Mouse (Mus musculus) CH12.LX (cell line): Measurements from ENCODE around the gene Aox1. TPM values are rescaled to one million over a fixed set of nuclear protein-coding genes. Genes with fewer than 3 reads are reported as not detected.

Experiments
- DNase-seq: peaks from one replicate; pipeline ENCODE4 v3.0.0-alpha.2; 2013; ENCODE audit errors: extremely low read depth
- H3K27ac ChIP-seq: 2 replicates; pipeline ENCODE4 v1.5.1; 2012; ENCODE audit warnings: low read depth, mild to moderate bottlenecking, control low read depth, moderate library complexity; ENCODE audit not compliant: insufficient read depth
- H3K27me3 ChIP-seq: replicated peaks from 2 replicates; pipeline ENCODE3; 2012; ENCODE audit warnings: inconsistent platforms
- H3K36me3 ChIP-seq, 2 experiments: replicated peaks in 1 of 2; 2 replicates each; pipeline versions ENCODE3 to v1.6.1; 2012; ENCODE audit warnings: inconsistent platforms in 1 of 2, low read length in 1 of 2, mild to moderate bottlenecking in 1 of 2, mixed read lengths in 1 of 2, moderate library complexity in 1 of 2; ENCODE audit not compliant: control insufficient read depth in 1 of 2, insufficient read depth in 1 of 2
- H3K4me1 ChIP-seq, 2 experiments: 2 replicates each; pipeline ENCODE4 v1.6.1; 2012; ENCODE audit warnings: inconsistent platforms in 1 of 2, moderate library complexity in 1 of 2; ENCODE audit not compliant: insufficient read depth in 2 of 2, control insufficient read depth in 1 of 2
- H3K4me2 ChIP-seq: 2 replicates; pipeline ENCODE4 v1.6.1; 2012; ENCODE audit warnings: low read depth, mild to moderate bottlenecking, control low read depth; ENCODE audit not compliant: poor library complexity, insufficient read depth, severe bottlenecking
- H3K4me3 ChIP-seq, 3 experiments: fragments of 150-350 bp in 1 of 3; sonication (generic) in 1 of 3; replicated peaks in 1 of 3; 2 replicates each; pipeline versions ENCODE3 to v1.5.1; 2011 to 2012; ENCODE audit warnings: low read depth in 2 of 3, low read length in 2 of 3, mild to moderate bottlenecking in 2 of 3, moderate library complexity in 2 of 3, control low read depth in 1 of 3, improper control_type of control experiment in 1 of 3, inconsistent platforms in 1 of 3, mixed read lengths in 1 of 3; ENCODE audit not compliant: poor library complexity in 1 of 3
- H3K79me2 ChIP-seq: replicated peaks from 2 replicates; pipeline ENCODE4 v1.6.1; 2012; ENCODE audit warnings: mild to moderate bottlenecking, moderate library complexity; ENCODE audit not compliant: control insufficient read depth, poor library complexity, insufficient read depth, severe bottlenecking; ENCODE audit errors: extremely low read depth
- H3K9ac ChIP-seq: 2 replicates; pipeline ENCODE4 v1.6.1; 2012; ENCODE audit warnings: low read depth, mild to moderate bottlenecking, control low read depth, moderate library complexity; ENCODE audit not compliant: insufficient read depth
- H3K9me3 ChIP-seq: replicated peaks from 2 replicates; pipeline ENCODE3; 2012; ENCODE audit warnings: low read length, inconsistent platforms, mixed read lengths
- BHLHE40 ChIP-seq: IDR thresholded peaks from 2 replicates; pipeline ENCODE4 v1.6.1; 2011; ENCODE audit warnings: mild to moderate bottlenecking, low read depth, low read length, improper control_type of control experiment
- CTCF ChIP-seq, 2 experiments: IDR thresholded peaks in 1 of 2; conservative IDR thresholded peaks in 1 of 2; 2 replicates each; pipeline ENCODE4 v1.5.1; 2011 to 2012; ENCODE audit warnings: low read depth in 2 of 2, low read length in 2 of 2, improper control_type of control experiment in 1 of 2, inconsistent platforms in 1 of 2, mild to moderate bottlenecking in 1 of 2, moderate library complexity in 1 of 2
- E2F4 ChIP-seq: IDR thresholded peaks from 2 replicates; pipeline ENCODE4 v1.6.1; 2011; ENCODE audit warnings: low read depth, low read length, improper control_type of control experiment; ENCODE audit not compliant: insufficient replicate concordance
- GABPA ChIP-seq: IDR thresholded peaks from 2 replicates; pipeline ENCODE4 v1.6.1; 2012; ENCODE audit warnings: low read depth, low read length, improper control_type of control experiment, inconsistent platforms; ENCODE audit not compliant: insufficient replicate concordance
- HCFC1 ChIP-seq: IDR thresholded peaks from 2 replicates; pipeline ENCODE4 v1.6.1; 2012; ENCODE audit warnings: low read depth, mild to moderate bottlenecking, inconsistent platforms, low read length, improper control_type of control experiment
- IRF4 ChIP-seq: IDR thresholded peaks from 2 replicates; pipeline ENCODE4 v1.6.1; 2014; ENCODE audit warnings: low read depth, mild to moderate bottlenecking, inconsistent platforms, low read length, improper control_type of control experiment
- JUN ChIP-seq: IDR thresholded peaks from 2 replicates; pipeline ENCODE4 v1.6.1; 2011; ENCODE audit warnings: low read depth, mild to moderate bottlenecking, low read length, improper control_type of control experiment, moderate library complexity; ENCODE audit not compliant: insufficient read depth
- JUND ChIP-seq: conservative IDR thresholded peaks from 2 replicates; pipeline ENCODE4 v1.6.1; 2011; ENCODE audit warnings: low read depth, low read length, improper control_type of control experiment
- KAT2A ChIP-seq: IDR thresholded peaks from 2 replicates; pipeline ENCODE4 v1.6.1; 2012; ENCODE audit warnings: low read length, improper control_type of control experiment, inconsistent platforms; ENCODE audit not compliant: insufficient replicate concordance
- MAZ ChIP-seq: IDR thresholded peaks from 2 replicates; pipeline ENCODE4 v1.6.1; 2012; ENCODE audit warnings: low read depth, mild to moderate bottlenecking, inconsistent platforms, low read length, improper control_type of control experiment, moderate library complexity
- MXI1 ChIP-seq: IDR thresholded peaks from 2 replicates; pipeline ENCODE4 v1.6.1; 2011; ENCODE audit warnings: mild to moderate bottlenecking, low read depth, low read length, improper control_type of control experiment
- MYC ChIP-seq: IDR thresholded peaks from 2 replicates; pipeline ENCODE4 v1.6.1; 2011; ENCODE audit warnings: low read depth, mild to moderate bottlenecking, improper control_type of control experiment, low read length
- NELFE ChIP-seq: IDR thresholded peaks from 2 replicates; pipeline ENCODE4 v1.6.1; 2011; ENCODE audit warnings: low read depth, low read length, improper control_type of control experiment
- NRF1 ChIP-seq: IDR thresholded peaks from 2 replicates; pipeline ENCODE4 v1.6.1; 2014; ENCODE audit warnings: low read depth, mild to moderate bottlenecking, inconsistent platforms, low read length, improper control_type of control experiment, moderate library complexity
- POLR2A ChIP-seq: IDR thresholded peaks from 2 replicates; pipeline ENCODE4 v1.6.1; 2011; ENCODE audit warnings: low read depth, mild to moderate bottlenecking, improper control_type of control experiment, low read length
- POLR2AphosphoS2 ChIP-seq: IDR thresholded peaks from 2 replicates; pipeline ENCODE4 v1.6.1; 2011; ENCODE audit warnings: low read depth, low read length, improper control_type of control experiment
- RAD21 ChIP-seq: IDR thresholded peaks from 2 replicates; pipeline ENCODE4 v1.6.1; 2011; ENCODE audit warnings: low read depth, mild to moderate bottlenecking, low read length, improper control_type of control experiment, moderate library complexity
- RCOR1 ChIP-seq: conservative IDR thresholded peaks from 2 replicates; pipeline ENCODE4 v1.6.1; 2012; ENCODE audit warnings: low read depth, mild to moderate bottlenecking, inconsistent platforms, low read length, improper control_type of control experiment
- SIN3A ChIP-seq: IDR thresholded peaks from 2 replicates; pipeline ENCODE4 v1.6.1; 2012; ENCODE audit warnings: low read length, improper control_type of control experiment, inconsistent platforms
- TBP ChIP-seq: conservative IDR thresholded peaks from 2 replicates; pipeline ENCODE4 v1.6.1; 2011; ENCODE audit warnings: low read depth, low read length, improper control_type of control experiment
- TCF12 ChIP-seq: IDR thresholded peaks from 2 replicates; pipeline ENCODE4 v1.6.1; 2014; ENCODE audit warnings: low read depth, mild to moderate bottlenecking, inconsistent platforms, low read length, improper control_type of control experiment
- UBTF ChIP-seq: IDR thresholded peaks from 2 replicates; pipeline ENCODE4 v1.6.1; 2012; ENCODE audit warnings: low read depth, mild to moderate bottlenecking, inconsistent platforms, low read length, improper control_type of control experiment, moderate library complexity
- USF2 ChIP-seq: conservative IDR thresholded peaks from 2 replicates; pipeline ENCODE4 v1.6.1; 2011; ENCODE audit warnings: low read depth, low read length, improper control_type of control experiment
- ZC3H11A ChIP-seq: IDR thresholded peaks from 2 replicates; pipeline ENCODE4 v1.6.1; 2012; ENCODE audit warnings: low read depth, mild to moderate bottlenecking, inconsistent platforms, low read length, improper control_type of control experiment
- ZKSCAN1 ChIP-seq: IDR thresholded peaks from 2 replicates; pipeline ENCODE4 v1.6.1; 2012; ENCODE audit warnings: low read depth, inconsistent platforms, low read length, improper control_type of control experiment, borderline replicate concordance
- ZNF384 ChIP-seq: IDR thresholded peaks from 2 replicates; pipeline ENCODE4 v1.6.1; 2012; ENCODE audit warnings: low read depth, low read length, improper control_type of control experiment, inconsistent platforms
- dilution Hi-C: fragments of 300-500 bp; cut with MboI; formaldehyde crosslinking; loops from 2 replicates; pipeline ENCODE4 v1.14.3; 2020; ENCODE audit warnings: low sequenced_read_pairs; ENCODE audit not compliant: extremely low pct_unique_long_range_greater_than_20kb, extremely low pct_ligation_motif_present
- in situ Hi-C: fragments of 300-500 bp; cut with MboI; formaldehyde crosslinking; loops from 3 replicates; pipeline ENCODE4 v1.14.3; 2019; ENCODE audit warnings: low sequenced_read_pairs, low pct_ligation_motif_present, low pct_unique_long_range_greater_than_20kb, mixed read lengths
- polyA plus RNA-seq: library from polyadenylated mRNA; unstranded; fragments of >175 nt; gene quantifications from 2 replicates; pipeline ENCODE4 v1.2.1, GENCODE M21; 2012; ENCODE audit warnings: low read depth; ENCODE audit not compliant: insufficient read length
- total RNA-seq, 2 experiments: library from RNA; depleted of rRNA; stranded (reverse); fragments of 300-350 nt in 1 of 2; fragments of >200 nt in 1 of 2; gene quantifications; 2 replicates each; pipeline ENCODE4 v1.2.3; 2012 to 2014

Aox1 gene
- total and polyA plus RNA-seq, 3 experiments: 0.15 to 0.40 TPM; not detected in 1

DNA sequence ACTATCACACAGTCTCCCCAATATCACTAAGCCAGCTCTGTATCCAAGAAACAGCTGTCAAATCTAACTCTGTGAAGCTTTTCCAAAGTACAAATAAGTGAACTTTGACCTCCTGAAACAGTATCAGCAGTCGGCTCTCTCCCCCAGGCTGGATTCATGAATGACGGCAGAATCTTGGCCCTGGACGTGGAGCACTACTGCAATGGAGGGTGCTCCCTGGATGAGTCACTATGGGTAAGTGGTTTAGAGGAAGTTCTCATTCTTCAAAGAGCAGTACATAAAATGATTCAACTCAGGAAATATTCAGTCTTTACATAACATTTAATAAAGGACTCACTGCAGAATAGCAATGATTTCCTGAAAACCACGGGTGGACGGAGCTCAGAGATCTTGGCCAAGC lies 51.6 kb downstream of the Aox1 start:
- Histone ChIP-seq H3K4me3 (no peak overlapping the region), H3K27me3 (no peaks in the 10 kb centered on the region), H3K4me1 (peaks cover 0 to 18% of the 10 kb centered on the region in 2 experiments; a peak in 2 of 4 replicates), H3K9me3 (no peaks in the 10 kb centered on the region), H3K4me2 (no peak overlapping the region), H3K36me3 (no peaks in the 10 kb centered on the region), H3K9ac (no peak overlapping the region), H3K27ac (no peak overlapping the region), H3K79me2 (no peaks in the 10 kb centered on the region)
- no peak for DNase-seq
- dilution Hi-C loops: no loop called here
- TF ChIP-seq TCF12: no peak
- TF ChIP-seq POLR2A: no peak
- no peak for TF ChIP-seq UBTF
- no peak for TF ChIP-seq MAZ
- no peak for TF ChIP-seq NRF1
- no peak for TF ChIP-seq ZC3H11A
- no peak for TF ChIP-seq RAD21
- no peak for TF ChIP-seq USF2
- TF ChIP-seq CTCF (conservative IDR thresholded peaks at IDR 0.05 in 1 of 2, IDR thresholded peaks at IDR 0.05 in 1 of 2; ENCODE audit: low read depth in 2 of 2, low read length in 2 of 2): no peak
- TF ChIP-seq ZNF384: no peak
- TF ChIP-seq JUND: no peak
- TF ChIP-seq JUN: no peak
- no peak for TF ChIP-seq IRF4
- no peak for TF ChIP-seq SIN3A
- no peak for TF ChIP-seq E2F4
- no peak for TF ChIP-seq ZKSCAN1
- TF ChIP-seq NELFE: no peak
- in situ Hi-C loops: no loop called here

DNA sequence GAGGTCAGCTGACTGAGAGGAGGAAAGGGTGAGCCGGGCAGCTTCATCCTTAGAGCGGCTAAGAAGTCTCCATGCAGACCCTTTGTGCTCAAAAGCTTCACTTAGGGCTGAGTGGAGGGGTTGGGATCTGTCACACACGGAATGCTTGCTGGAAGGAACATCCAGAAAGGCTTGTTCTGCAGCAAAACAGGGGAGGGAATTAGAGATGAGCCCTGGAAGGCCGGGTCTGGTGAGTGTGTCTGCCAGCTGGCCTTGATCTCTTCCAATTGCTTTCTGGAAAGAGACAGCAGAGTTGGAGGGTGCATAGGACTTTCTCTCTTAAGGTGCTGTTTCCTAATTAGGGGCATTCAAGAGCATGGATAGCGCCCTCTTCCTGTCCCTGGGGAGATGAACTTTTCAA lies 59.6 kb downstream of the Aox1 start:
- TF ChIP-seq HCFC1: no peak
- no peak for TF ChIP-seq UBTF
- no peak for TF ChIP-seq E2F4
- TF ChIP-seq BHLHE40: no peak
- no peak for TF ChIP-seq NRF1
- TF ChIP-seq MYC: no peak
- TF ChIP-seq JUN: no peak
- no peak for TF ChIP-seq POLR2A
- TF ChIP-seq ZC3H11A: no peak
- no peak for TF ChIP-seq TCF12
- TF ChIP-seq POLR2AphosphoS2: no peak
- TF ChIP-seq ZNF384: no peak
- no peak for TF ChIP-seq MXI1
- no peak for TF ChIP-seq TBP
- no peak for TF ChIP-seq JUND
- no peak for TF ChIP-seq SIN3A
- no peak for TF ChIP-seq KAT2A
- TF ChIP-seq RCOR1: no peak
- no peak for TF ChIP-seq GABPA
- Histone ChIP-seq H3K9me3 (no peaks in the 10 kb centered on the region), H3K4me2 (no peak overlapping the region), H3K79me2 (no peaks in the 10 kb centered on the region), H3K9ac (no peak overlapping the region), H3K27ac (no peak overlapping the region), H3K36me3 (no peaks in the 10 kb centered on the region), H3K4me1 (peaks cover 5 to 63% of the 10 kb centered on the region in 2 experiments), H3K27me3 (no peaks in the 10 kb centered on the region), H3K4me3 (no peak overlapping the region)
- dilution Hi-C loops (no loop called here), in situ Hi-C loops (no loop called here)
- no peak for DNase-seq
